Mouse (Mus musculus) heart, embryonic 16.5 days (tissue): ENCODE results near the gene Smtnl2. TPM values are rescaled to one million over a fixed set of nuclear protein-coding genes. Genes with fewer than 3 reads are reported as not detected.

Experiments
- ATAC-seq: fragments of 200-750 bp; cut with Nextera tagmentation; replicated peaks from 2 replicates; pipeline ENCODE4 v1.8.0; 2017; ENCODE audit warnings: moderate number of reproducible peaks; ENCODE audit not compliant: insufficient read depth, low FRiP score; ENCODE audit errors: extremely low read depth
- H3K27ac ChIP-seq: fragments of 300-500 bp; sonication (generic); 2 replicates; pipeline ENCODE4 v1.5.1; 2014; ENCODE audit warnings: mild to moderate bottlenecking, low read length, control low read depth, moderate library complexity
- H3K27me3 ChIP-seq: fragments of 300-500 bp; sonication (generic); 2 replicates; pipeline ENCODE4 v1.6.1; 2014; ENCODE audit warnings: low read length, mixed read lengths; ENCODE audit not compliant: control insufficient read depth, insufficient read depth
- H3K36me3 ChIP-seq: fragments of 300-500 bp; sonication (generic); 2 replicates; pipeline ENCODE4 v1.6.1; 2014; ENCODE audit not compliant: control insufficient read depth, insufficient read depth
- H3K4me1 ChIP-seq: fragments of 300-500 bp; sonication (generic); 2 replicates; pipeline ENCODE4 v1.6.1; 2014; ENCODE audit warnings: low read length, mixed read lengths; ENCODE audit not compliant: control insufficient read depth, insufficient read depth
- H3K4me2 ChIP-seq: fragments of 300-500 bp; sonication (generic); 2 replicates; pipeline ENCODE4 v1.6.1; 2014; ENCODE audit warnings: low read depth, mild to moderate bottlenecking, control low read depth, low read length
- H3K4me3 ChIP-seq: fragments of 300-500 bp; sonication (generic); 2 replicates; pipeline ENCODE4 v1.5.1; 2014; ENCODE audit warnings: mild to moderate bottlenecking, control low read depth, low read length
- H3K9ac ChIP-seq: fragments of 300-500 bp; sonication (generic); 2 replicates; pipeline ENCODE4 v1.6.1; 2014; ENCODE audit warnings: low read length, control low read depth
- H3K9me3 ChIP-seq: fragments of 300-500 bp; sonication (generic); replicated peaks from 2 replicates; pipeline ENCODE4 v1.6.1; 2016; ENCODE audit warnings: low read length; ENCODE audit not compliant: control insufficient read depth
- WGBS: fragments of 180-500 bp; shearing (Covaris S2); extraction: QIAGEN DNeasy Blood & Tissue Kit; methylation state at CpG from one replicate; pipeline ENCODE4 v1.1.7; 2014; 5-methylcytosine and 5-hydroxymethylcytosine counted together
- polyA plus RNA-seq: library from polyadenylated mRNA; unstranded; fragments of >200 nt; fragmentation: Nextera tagmentation; extraction: Ambion mirVana; gene quantifications from 2 replicates; pipeline ENCODE4 v1.2.1, GENCODE M21; 2015

The Smtnl2 gene
- polyA plus RNA-seq, 1 experiment from 2014 or later = 115 TPM

DNA sequence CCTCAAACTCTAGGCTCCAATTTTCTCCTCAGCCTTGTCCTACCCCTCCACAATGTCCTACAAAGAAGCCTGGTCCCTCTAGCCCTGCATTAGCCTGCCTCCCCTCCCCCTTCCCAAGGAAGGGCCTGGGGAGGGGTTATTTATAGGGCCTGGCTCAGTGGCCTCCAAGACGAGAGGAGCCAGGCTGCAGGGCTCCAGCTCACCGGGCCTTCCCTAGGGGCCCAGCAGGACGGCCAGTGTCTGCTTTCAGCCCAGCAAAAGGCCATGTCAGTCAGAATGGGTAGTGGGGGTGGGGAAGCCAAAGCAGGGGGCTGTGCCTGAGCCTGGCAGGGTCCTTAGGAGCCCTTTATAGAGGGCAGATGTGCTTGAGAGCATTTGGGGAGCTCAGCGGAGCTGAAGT lies 5.9 kb upstream of the Smtnl2 start:
- no peak overlapping the region for H3K4me3 ChIP-seq
- H3K27me3 ChIP-seq = no peaks in the 10 kb centered on the region
- no peak overlapping the region for H3K4me2 ChIP-seq
- 28% methylated on average over 4 of the region's 4 CpGs for WGBS
- H3K36me3 ChIP-seq = no peaks in the 10 kb centered on the region
- peaks cover 55% of the 10 kb centered on the region for H3K4me1 ChIP-seq
- H3K27ac ChIP-seq = peak overlapping the region; percentile 67
- no peaks in the 10 kb centered on the region for H3K9me3 ChIP-seq
- ATAC-seq = no peak
- no peak overlapping the region for H3K9ac ChIP-seq

DNA sequence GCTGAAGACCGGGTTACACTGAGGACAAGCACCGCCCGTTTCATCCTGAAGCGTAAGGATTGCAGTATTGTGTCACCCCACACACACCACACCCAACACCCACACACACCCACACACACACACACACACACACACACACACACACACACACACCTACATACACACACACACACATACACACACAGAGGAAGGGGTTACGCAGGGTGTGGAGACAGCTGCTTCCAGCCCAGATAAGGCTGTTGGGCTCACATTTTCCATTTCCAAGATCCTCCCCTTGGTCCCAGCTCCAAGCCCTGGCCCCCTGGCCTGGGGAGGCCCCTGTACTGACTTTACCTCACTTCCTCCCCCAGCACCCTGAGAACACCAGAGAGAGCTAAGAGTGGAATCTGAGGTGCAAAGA lies 5.2 kb upstream of the Smtnl2 start:
- Histone ChIP-seq H3K4me2 (no peak overlapping the region), H3K36me3 (no peaks in the 10 kb centered on the region), H3K27ac (peak overlapping the region; percentile 67), H3K9me3 (no peaks in the 10 kb centered on the region), H3K9ac (no peak overlapping the region), H3K4me1 (peaks cover 62% of the 10 kb centered on the region), H3K27me3 (no peaks in the 10 kb centered on the region), H3K4me3 (no peak overlapping the region)
- peak; percentile 75 for ATAC-seq
- 60% methylated on average over 5 of the region's 5 CpGs for WGBS

DNA sequence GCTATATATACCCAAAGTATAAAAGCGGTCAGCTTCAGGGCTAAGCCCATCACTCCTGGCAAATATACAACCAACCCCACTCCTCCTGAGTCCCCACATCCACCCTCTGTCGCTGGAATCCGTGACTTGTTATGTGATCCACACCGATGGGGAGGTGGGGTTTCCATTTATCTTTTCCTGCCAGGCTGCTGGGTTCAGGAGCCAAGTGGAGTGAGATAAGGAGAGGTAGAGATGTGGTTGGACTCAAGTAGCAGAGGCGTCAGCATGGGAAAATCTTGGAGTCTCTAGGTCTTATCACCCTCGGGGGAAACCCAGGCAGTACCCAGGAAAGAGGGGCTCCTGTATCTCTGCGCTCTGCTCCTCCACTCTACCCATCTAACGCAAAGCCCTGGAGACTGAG lies 3.6 kb upstream of the Smtnl2 start:
- 22% methylated on average over 8 of the region's 8 CpGs for WGBS
- Histone ChIP-seq H3K4me1 (peaks cover 62% of the 10 kb centered on the region), H3K9ac (no peak overlapping the region), H3K27ac (peak overlapping the region; percentile 50; the same call in 1 of the 2 replicates), H3K27me3 (no peaks in the 10 kb centered on the region), H3K36me3 (no peaks in the 10 kb centered on the region), H3K4me2 (0 out of 2 replicates have a peak overlapping the region, but pooled peaks have one; percentile 40), H3K4me3 (no peak overlapping the region), H3K9me3 (no peaks in the 10 kb centered on the region)
- no peak for ATAC-seq

DNA sequence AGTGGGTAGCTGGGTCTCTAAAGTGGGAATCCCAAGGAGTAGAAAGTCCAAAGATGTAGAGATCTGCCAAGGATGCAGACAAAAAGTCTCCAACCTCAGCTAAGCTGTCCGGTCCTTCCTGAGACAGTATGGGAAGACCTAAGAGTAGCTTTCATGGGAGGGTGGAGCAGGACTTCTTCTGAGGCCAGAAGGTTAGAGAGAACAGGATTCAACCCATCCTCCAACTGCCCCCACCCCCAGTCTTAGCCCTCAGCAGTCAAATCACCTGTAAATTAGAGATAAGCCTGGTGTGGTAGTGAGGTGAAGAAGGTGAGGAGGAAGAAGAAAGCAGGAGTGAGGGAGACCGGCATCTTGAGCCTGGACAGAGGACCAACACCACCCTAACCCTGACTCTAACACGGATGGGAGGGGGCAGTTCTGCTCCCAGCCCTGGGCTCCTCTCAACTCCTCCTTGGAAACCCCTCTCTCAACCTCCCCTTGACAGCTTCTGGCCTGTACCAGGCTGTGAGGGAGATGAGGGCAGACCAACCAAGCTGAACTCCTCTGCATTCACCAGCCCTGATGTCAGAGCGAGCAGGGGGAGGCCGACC lies 2.2 kb upstream of the Smtnl2 start:
- Histone ChIP-seq H3K27me3 (no peaks in the 10 kb centered on the region), H3K36me3 (no peaks in the 10 kb centered on the region), H3K9ac (peak overlapping the region; percentile 42), H3K4me2 (peak overlapping the region; percentile 40), H3K9me3 (no peaks in the 10 kb centered on the region), H3K4me1 (peaks cover 76% of the 10 kb centered on the region), H3K4me3 (peak overlapping the region; percentile 19; the same call in 1 of the 2 replicates), H3K27ac (peak overlapping the region; percentile 81)
- 75% methylated on average over 5 of the region's 5 CpGs for WGBS
- no peak for ATAC-seq

DNA sequence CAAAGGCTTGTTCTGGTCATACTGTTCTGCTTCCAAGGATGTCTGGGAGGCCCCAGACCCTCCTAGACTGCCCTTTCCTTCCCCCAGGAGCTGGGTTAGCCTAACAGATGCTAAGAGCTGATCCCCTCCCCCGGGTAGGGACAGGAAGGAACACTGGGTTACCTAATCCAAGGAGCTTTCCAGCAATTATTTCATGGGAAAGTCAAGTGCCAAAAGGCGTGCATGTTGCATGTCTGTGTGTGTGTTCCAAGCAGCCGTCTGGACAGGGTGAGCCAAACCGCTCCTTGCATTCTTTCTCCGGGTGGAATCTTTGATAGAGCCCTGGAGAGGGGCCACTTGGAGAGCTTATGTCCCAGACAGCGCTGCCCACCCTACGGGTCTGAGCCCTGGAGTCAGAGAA lies 1.5 kb upstream of the Smtnl2 start:
- Histone ChIP-seq H3K9me3 (no peaks in the 10 kb centered on the region), H3K4me2 (peak overlapping the region; percentile 40), H3K27ac (peak overlapping the region; percentile 81), H3K36me3 (no peaks in the 10 kb centered on the region), H3K27me3 (no peaks in the 10 kb centered on the region), H3K4me3 (peak overlapping the region; percentile 17; the same call in 1 of the 2 replicates), H3K9ac (peak overlapping the region; percentile 42), H3K4me1 (peaks cover 80% of the 10 kb centered on the region)
- 37% methylated on average over 7 of the region's 7 CpGs for WGBS
- ATAC-seq = peak; percentile 12; the same call in 1 of the 2 replicates

DNA sequence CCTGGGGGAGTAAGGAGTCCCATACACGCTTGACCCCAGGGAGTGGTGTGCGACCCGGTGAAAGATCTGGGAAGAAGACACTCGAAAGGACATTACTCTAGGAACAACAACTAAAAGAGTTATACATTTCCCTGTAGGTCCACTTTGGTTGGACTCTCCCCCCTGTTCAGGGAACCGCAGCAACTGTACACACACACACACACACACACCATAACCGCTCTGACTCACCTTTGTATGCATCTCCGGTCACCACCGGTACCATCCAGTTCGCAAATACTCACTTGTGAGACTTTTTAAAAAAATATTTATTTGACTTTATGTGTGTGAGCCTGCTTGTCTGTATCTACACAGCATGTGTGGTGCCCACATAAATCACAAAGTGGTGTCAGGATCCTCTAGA lies 432 bp upstream of the Smtnl2 start:
- H3K4me1 ChIP-seq = peaks cover 78% of the 10 kb centered on the region
- no peak for ATAC-seq
- peak overlapping the region; percentile 90 for H3K9ac ChIP-seq
- no peaks in the 10 kb centered on the region for H3K36me3 ChIP-seq
- WGBS = 26% methylated on average over 9 of the region's 9 CpGs
- peak overlapping the region; percentile 80 for H3K4me3 ChIP-seq
- H3K9me3 ChIP-seq = no peaks in the 10 kb centered on the region
- no peaks in the 10 kb centered on the region for H3K27me3 ChIP-seq
- peak overlapping the region; percentile 81 for H3K27ac ChIP-seq
- H3K4me2 ChIP-seq = peak overlapping the region; percentile 91

DNA sequence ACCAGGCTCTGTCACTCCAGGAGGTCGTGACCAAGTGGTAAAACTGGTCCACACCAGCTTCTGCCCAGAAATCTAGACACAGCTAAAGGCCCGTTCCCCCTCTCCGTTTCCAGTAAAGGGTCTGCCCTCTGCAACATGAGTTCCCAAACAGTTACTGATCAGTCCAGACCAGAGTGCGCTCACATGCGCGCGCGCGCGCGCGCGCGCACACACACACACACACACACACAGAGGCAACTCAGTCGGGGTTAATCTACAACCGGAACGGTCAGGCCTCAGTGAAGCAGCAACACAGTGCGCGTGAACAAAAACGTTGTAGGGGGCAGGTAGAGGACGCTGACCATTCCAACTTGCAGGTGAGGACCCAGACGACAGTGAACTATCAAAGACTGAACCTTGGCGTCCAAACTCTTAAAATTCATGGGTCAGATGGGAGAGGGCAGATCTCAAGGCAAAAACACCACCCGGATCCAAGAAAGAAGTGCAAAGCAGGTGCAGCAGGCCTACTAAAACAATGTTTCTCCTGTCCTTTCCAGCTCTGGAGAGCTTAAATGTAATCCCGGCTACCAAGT lies 906 bp downstream of the Smtnl2 start:
- H3K9me3 ChIP-seq = no peaks in the 10 kb centered on the region
- H3K36me3 ChIP-seq = no peaks in the 10 kb centered on the region
- peaks cover 79% of the 10 kb centered on the region for H3K4me1 ChIP-seq
- peak overlapping the region; percentile 89 for H3K27ac ChIP-seq
- H3K4me3 ChIP-seq = peak overlapping the region; percentile 80
- peak overlapping the region; percentile 91 for H3K4me2 ChIP-seq
- ATAC-seq = no peak
- WGBS = 1% methylated on average over 25 of the region's 25 CpGs
- H3K27me3 ChIP-seq = no peaks in the 10 kb centered on the region
- peak overlapping the region; percentile 90 for H3K9ac ChIP-seq

DNA sequence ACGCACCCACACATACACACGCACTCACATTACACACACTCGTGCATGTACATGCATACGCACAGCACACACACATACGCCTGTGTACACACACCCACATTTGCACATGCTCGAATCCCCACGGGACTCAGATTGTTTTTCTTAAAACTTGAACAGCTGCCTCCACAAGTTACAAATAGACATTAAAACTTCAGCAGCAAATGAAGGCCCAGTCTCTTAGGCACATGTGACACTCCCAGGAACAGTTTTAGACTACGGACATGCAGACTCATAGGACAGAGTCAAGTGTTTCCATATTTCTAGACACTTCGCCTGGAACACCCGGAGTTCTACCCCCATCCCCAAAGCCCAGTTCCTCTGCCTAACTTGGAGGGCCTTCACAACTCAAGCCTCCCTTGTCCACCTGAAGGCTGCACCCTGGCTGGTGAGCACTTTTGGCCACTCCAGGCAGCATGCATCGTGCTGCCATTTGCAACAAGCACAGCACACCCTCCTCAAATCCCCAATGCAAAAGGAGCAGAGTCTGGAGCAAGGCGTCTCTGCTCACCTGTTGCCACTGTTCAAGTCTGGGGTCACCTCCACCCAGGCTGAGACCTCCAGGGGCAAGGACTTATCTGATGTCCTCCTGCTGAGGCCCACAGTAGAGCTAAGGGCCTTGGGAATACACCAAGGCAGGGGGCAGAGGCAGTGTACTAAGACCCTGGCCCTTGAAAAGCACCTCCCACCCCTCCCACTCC lies 1.7 kb downstream of the Smtnl2 start:
- Histone ChIP-seq H3K27ac (peak overlapping the region; percentile 89), H3K36me3 (no peaks in the 10 kb centered on the region), H3K27me3 (no peaks in the 10 kb centered on the region), H3K9ac (peak overlapping the region; percentile 90), H3K9me3 (no peaks in the 10 kb centered on the region), H3K4me2 (peak overlapping the region; percentile 91), H3K4me1 (peaks cover 79% of the 10 kb centered on the region), H3K4me3 (peak overlapping the region; percentile 80)
- WGBS = 36% methylated on average over 12 of the region's 12 CpGs
- no peak for ATAC-seq
